Mouse (Mus musculus) small intestine, adult 2 months (tissue): ENCODE measurements at regions not wholly inside any gene's neighbourhood (a gene's known extent, or its start where the extent isn't known, plus 50 kb on each side); places are given as distances from the start of the nearest gene placed in this dataset.

Experiments used
- H3K27ac ChIP-seq: fragments of 200-500 bp; 2 replicates; pipeline ENCODE4 v1.5.1; 2012; ENCODE audit warnings: low read depth, low read length, control low read depth, inconsistent platforms; ENCODE audit not compliant: insufficient read depth
- H3K27me3 ChIP-seq: fragments of 200-500 bp; 2 replicates; pipeline ENCODE4 v1.6.1; 2012; ENCODE audit warnings: mild to moderate bottlenecking, moderate library complexity, low read length, inconsistent platforms; ENCODE audit not compliant: control insufficient read depth, insufficient read depth
- H3K36me3 ChIP-seq: fragments of 200-500 bp; 2 replicates; pipeline ENCODE4 v1.6.1; 2012; ENCODE audit warnings: mild to moderate bottlenecking, low read length, control low read depth, inconsistent platforms; ENCODE audit not compliant: control insufficient read depth, insufficient read depth
- H3K4me1 ChIP-seq: fragments of 200-500 bp; 2 replicates; pipeline ENCODE4 v1.6.1; 2012; ENCODE audit warnings: low read length, inconsistent platforms, mixed read lengths; ENCODE audit not compliant: control insufficient read depth, insufficient read depth, insufficient read length
- H3K4me3 ChIP-seq: fragments of 200-500 bp; 2 replicates; pipeline ENCODE4 v1.5.1; 2012; ENCODE audit warnings: low read depth, mild to moderate bottlenecking, control low read depth, inconsistent platforms, low read length, moderate library complexity
- CTCF ChIP-seq: fragments of 200-500 bp; IDR thresholded peaks from 2 replicates; pipeline ENCODE4 v1.5.1; 2012; ENCODE audit warnings: low read depth, mild to moderate bottlenecking, control low read depth, inconsistent platforms, low read length, moderate library complexity, mixed read lengths; ENCODE audit not compliant: insufficient replicate concordance, insufficient read length; ENCODE audit errors: extremely low read depth
- POLR2A ChIP-seq: fragments of 200-500 bp; IDR thresholded peaks from 2 replicates; pipeline ENCODE4 v1.6.1; 2012; ENCODE audit warnings: low read depth, mild to moderate bottlenecking, control low read depth, inconsistent platforms, low read length, moderate library complexity
- WGBS: fragments of 180-500 bp; shearing (Covaris S2); methylation state at CpG from one replicate; pipeline ENCODE4 v1.1.7; 2018; 5-methylcytosine and 5-hydroxymethylcytosine counted together

DNA sequence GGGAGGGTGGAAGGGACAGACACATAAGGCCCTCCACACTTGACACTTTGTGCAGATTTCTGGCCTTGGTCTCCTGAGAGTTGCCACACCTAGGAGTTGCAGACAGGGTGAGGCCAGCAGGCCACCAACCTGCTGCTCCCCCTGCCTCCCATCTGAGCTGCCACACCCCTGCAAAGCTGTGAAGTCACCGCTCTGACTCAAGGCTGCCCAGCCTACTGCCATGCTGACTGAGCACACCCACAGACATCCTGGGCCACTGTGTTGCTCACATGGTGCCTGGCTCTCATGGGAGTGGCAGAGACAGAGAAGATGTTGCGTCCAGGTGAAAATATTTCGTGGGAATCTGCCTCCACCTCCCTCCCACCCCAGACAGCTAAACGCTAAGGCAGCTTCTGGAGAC, 150.3 kb downstream of the Tfap2c start:
- WGBS: 50% methylated on average over 4 of the region's 4 CpGs
- Histone ChIP-seq H3K27ac (no peak overlapping the region), H3K4me1 (no peaks in the 10 kb centered on the region), H3K4me3 (no peak overlapping the region), H3K27me3 (no peaks in the 10 kb centered on the region), H3K36me3 (no peaks in the 10 kb centered on the region)
- TF ChIP-seq CTCF (no peak), POLR2A (no peak)

DNA sequence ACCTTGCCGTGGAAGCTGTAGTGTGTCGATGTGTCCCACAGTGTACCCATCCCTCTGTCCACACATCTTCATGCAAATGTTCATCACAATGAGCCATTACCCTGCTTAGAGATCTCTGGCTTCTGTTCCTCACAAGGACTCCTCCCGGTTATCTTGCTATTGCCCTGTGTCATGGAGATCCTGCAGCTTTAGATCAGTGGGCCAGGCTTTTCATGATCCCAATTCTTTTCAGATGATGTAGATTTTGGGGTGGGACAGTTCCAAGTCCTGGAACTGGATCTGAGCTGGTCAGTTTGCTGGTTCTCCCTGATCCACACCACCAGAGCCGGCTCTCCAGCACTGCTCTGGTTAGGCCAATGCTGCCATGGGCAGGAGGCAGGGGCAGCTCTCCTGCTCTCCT, 161.2 kb downstream of the Tfap2c start:
- no peak overlapping the region for H3K27ac ChIP-seq
- H3K4me3 ChIP-seq: no peak overlapping the region
- H3K4me1 ChIP-seq: no peaks in the 10 kb centered on the region
- H3K36me3 ChIP-seq: no peaks in the 10 kb centered on the region
- H3K27me3 ChIP-seq: no peaks in the 10 kb centered on the region
- WGBS: 84% methylated on average over 4 of the region's 4 CpGs
- TF ChIP-seq CTCF (no peak), POLR2A (no peak)

- 8% methylated on average over 13 of the region's 13 CpGs for WGBS
- Histone ChIP-seq H3K27me3 (peaks cover 28% of the 10 kb centered on the region), H3K4me1 (peaks cover 2% of the 10 kb centered on the region; the same call in 1 of the 2 replicates), H3K27ac (no peak overlapping the region), H3K4me3 (no peak overlapping the region), H3K36me3 (no peaks in the 10 kb centered on the region)
- TF ChIP-seq POLR2A (no peak), CTCF (no peak)
Observed at GRCm38 (mm10) chr2:172726701-172727100, 177.3 kb downstream of the Tfap2c start.

DNA sequence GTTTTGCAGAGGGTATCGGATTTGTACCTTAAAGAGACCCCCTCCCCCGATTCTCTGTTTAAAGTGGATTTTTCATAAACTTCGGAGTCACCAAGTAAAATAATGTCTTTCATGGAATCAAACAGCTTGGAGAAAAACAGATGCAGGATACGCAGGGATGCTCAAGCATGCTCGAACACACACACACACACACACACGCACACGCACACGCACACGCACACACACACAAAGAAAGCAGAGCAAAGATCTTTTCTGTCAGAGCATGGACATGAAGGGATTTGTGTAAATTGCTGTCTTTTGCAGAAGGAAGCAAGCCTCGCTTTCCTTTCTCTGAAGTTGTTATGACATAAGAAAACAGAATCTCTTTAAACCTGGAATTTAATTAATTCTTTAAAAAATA, 178.2 kb downstream of the Tfap2c start:
- 48% methylated on average over 10 of the region's 10 CpGs for WGBS
- H3K27ac ChIP-seq: no peak overlapping the region
- no peaks in the 10 kb centered on the region for H3K36me3 ChIP-seq
- no peak overlapping the region for H3K4me3 ChIP-seq
- H3K4me1 ChIP-seq: peaks cover 2% of the 10 kb centered on the region; the same call in 1 of the 2 replicates
- H3K27me3 ChIP-seq: peaks cover 31% of the 10 kb centered on the region
- no peak for TF ChIP-seq POLR2A
- TF ChIP-seq CTCF: no peak

GRCm38 (mm10) chr2:172728240-172728821, 178.9 kb downstream of the Tfap2c start:
- Histone ChIP-seq H3K36me3 (no peaks in the 10 kb centered on the region), H3K4me1 (peaks cover 2% of the 10 kb centered on the region; the same call in 1 of the 2 replicates), H3K27ac (no peak overlapping the region), H3K27me3 (peaks cover 31% of the 10 kb centered on the region), H3K4me3 (peak overlapping the region; percentile 35)
- no peak for TF ChIP-seq CTCF
- no peak for TF ChIP-seq POLR2A
- whole genome bisulfite sequencing: 2% methylated on average over 53 of the region's 53 CpGs

- 70% methylated on average over 4 of the region's 4 CpGs for WGBS
- TF ChIP-seq POLR2A: no peak
- TF ChIP-seq CTCF: no peak
Observed at GRCm38 (mm10) chr2:172729151-172729550, 179.8 kb downstream of the Tfap2c start.

DNA sequence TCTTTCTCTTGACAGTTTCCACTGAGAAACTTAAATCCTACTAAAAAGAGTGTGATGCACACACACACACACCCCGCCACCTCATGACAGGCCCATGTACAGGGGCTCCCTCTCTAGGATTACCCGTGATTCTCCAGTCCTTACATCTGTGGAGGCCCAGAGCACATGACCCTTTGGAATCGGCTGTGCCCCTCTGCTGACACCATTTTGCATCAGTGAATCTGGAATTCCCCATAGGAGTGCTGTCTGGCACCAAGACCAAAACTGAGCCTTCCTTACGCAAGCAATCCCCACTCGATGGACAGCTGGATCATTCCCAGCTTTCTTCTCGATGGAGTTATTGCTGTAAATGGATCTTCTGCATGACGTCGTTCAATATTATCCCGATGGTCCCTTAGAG, 180.3 kb downstream of the Tfap2c start:
- no peaks in the 10 kb centered on the region for H3K36me3 ChIP-seq
- TF ChIP-seq POLR2A: no peak
- no peak for TF ChIP-seq CTCF
- H3K4me3 ChIP-seq: no peak overlapping the region
- peaks cover 2% of the 10 kb centered on the region; the same call in 1 of the 2 replicates for H3K4me1 ChIP-seq
- peaks cover 31% of the 10 kb centered on the region for H3K27me3 ChIP-seq
- no peak overlapping the region for H3K27ac ChIP-seq
- 69% methylated on average over 9 of the region's 9 CpGs for WGBS

More at GRCm38 (mm10) chr2:172729151-172729550, 179.8 kb downstream of the Tfap2c start:
- no peak overlapping the region for H3K4me3 ChIP-seq
- H3K27me3 ChIP-seq: peaks cover 31% of the 10 kb centered on the region
- peaks cover 2% of the 10 kb centered on the region; the same call in 1 of the 2 replicates for H3K4me1 ChIP-seq
- no peak overlapping the region for H3K27ac ChIP-seq
- H3K36me3 ChIP-seq: no peaks in the 10 kb centered on the region

- Histone ChIP-seq H3K27me3 (peaks cover 31% of the 10 kb centered on the region), H3K36me3 (no peaks in the 10 kb centered on the region), H3K27ac (no peak overlapping the region), H3K4me1 (peaks cover 2% of the 10 kb centered on the region; the same call in 1 of the 2 replicates), H3K4me3 (no peak overlapping the region)
- 3% methylated on average over 18 of the region's 18 CpGs for WGBS
- TF ChIP-seq CTCF (no peak), POLR2A (no peak)
Observed at GRCm38 (mm10) chr2:172731408-172731807, 182.0 kb downstream of the Tfap2c start.
